Mouse (Mus musculus) heart, postnatal 0 days (tissue): Measurements from ENCODE around the gene Srbd1. TPM values are rescaled to one million over a fixed set of nuclear protein-coding genes. Genes with fewer than 3 reads are reported as not detected.

Experiments used
- ATAC-seq: fragments of 200-750 bp; cut with Nextera tagmentation; 2 replicates; pipeline ENCODE4 v1.8.0; 2017; ENCODE audit warnings: low read depth, moderate number of reproducible peaks, moderate library complexity; ENCODE audit not compliant: insufficient read depth
- DNase-seq: peaks from one replicate; pipeline ENCODE4 v3.0.0-alpha.2; 2016; ENCODE audit warnings: low spot score
- H3K27ac ChIP-seq: fragments of 300-500 bp; sonication (generic); 2 replicates; pipeline ENCODE4 v1.5.1; 2014; ENCODE audit warnings: low read depth, mild to moderate bottlenecking
- H3K27me3 ChIP-seq: fragments of 300-500 bp; sonication (generic); 2 replicates; pipeline ENCODE4 v1.6.1; 2014; ENCODE audit warnings: low read length, mixed read lengths; ENCODE audit not compliant: control insufficient read depth, insufficient read depth
- H3K36me3 ChIP-seq: fragments of 300-500 bp; sonication (generic); replicated peaks from 2 replicates; pipeline ENCODE4 v1.6.1; 2014; ENCODE audit warnings: low read length, mixed read lengths; ENCODE audit not compliant: control insufficient read depth, insufficient read depth
- H3K4me1 ChIP-seq: fragments of 300-500 bp; sonication (generic); 2 replicates; pipeline ENCODE4 v1.6.1; 2014; ENCODE audit warnings: antibody characterized with exemption; ENCODE audit not compliant: control insufficient read depth, insufficient read depth
- H3K4me2 ChIP-seq: fragments of 300-500 bp; sonication (generic); 2 replicates; pipeline ENCODE4 v1.6.1; 2014; ENCODE audit warnings: low read depth, mild to moderate bottlenecking, low read length, moderate library complexity
- H3K4me3 ChIP-seq: fragments of 300-500 bp; sonication (generic); 2 replicates; pipeline ENCODE4 v1.5.1; 2014; ENCODE audit warnings: low read depth, low read length
- H3K9ac ChIP-seq: fragments of 300-500 bp; sonication (generic); replicated peaks from 2 replicates; pipeline ENCODE4 v1.6.1; 2014; ENCODE audit warnings: low read depth, low read length, mixed read lengths
- H3K9me3 ChIP-seq: fragments of 300-500 bp; sonication (generic); replicated peaks from 2 replicates; pipeline ENCODE4 v1.6.1; 2016; ENCODE audit warnings: low read length; ENCODE audit not compliant: control insufficient read depth
- CTCF ChIP-seq: IDR thresholded peaks from 2 replicates; pipeline ENCODE4 v1.5.1; 2016; ENCODE audit warnings: antibody characterized with exemption, control low read depth, low read depth
- EP300 ChIP-seq: IDR thresholded peaks from 2 replicates; pipeline ENCODE4 v1.6.1; 2016; ENCODE audit warnings: antibody characterized with exemption, low read depth
- WGBS: fragments of 180-500 bp; shearing (Covaris S2); extraction: QIAGEN DNeasy Blood & Tissue Kit; methylation state at CpG from one replicate; pipeline ENCODE4 v1.1.7; 2014; 5-methylcytosine and 5-hydroxymethylcytosine counted together
- polyA plus RNA-seq: library from polyadenylated mRNA; unstranded; fragments of >200 nt; fragmentation: Nextera tagmentation; extraction: Ambion mirVana; gene quantifications from 2 replicates; pipeline ENCODE4 v1.2.1, GENCODE M21; 2015
- total RNA-seq: library from RNA; depleted of rRNA; stranded (reverse); fragments of >200 nt; gene quantifications from 2 replicates; pipeline ENCODE4 v1.2.3, GENCODE M21; 2014; ENCODE audit warnings: low replicate concordance

The Srbd1 gene
- total and polyA plus RNA-seq, 2 experiments from 2014 or later = 3.7 to 5.4 TPM

- DNase-seq = peak; percentile 24
- H3K27me3 ChIP-seq = no peaks in the 10 kb centered on the region
- no peak overlapping the region for H3K27ac ChIP-seq
- no peak overlapping the region for H3K9ac ChIP-seq
- peaks cover 5% of the 10 kb centered on the region; the same call in 1 of the 2 replicates for H3K4me1 ChIP-seq
- H3K4me2 ChIP-seq = peak overlapping the region; percentile 17; the same call in 1 of the 2 replicates
- H3K9me3 ChIP-seq = no peaks in the 10 kb centered on the region
- WGBS = 32% methylated on average over 10 of the region's 10 CpGs
- no peak overlapping the region for H3K4me3 ChIP-seq
- TF ChIP-seq CTCF (no peak), EP300 (no peak)
- ATAC-seq = peak; percentile 49; the same call in 1 of the 2 replicates
- H3K36me3 ChIP-seq = no peaks in the 10 kb centered on the region
Measured at GRCm38 (mm10) chr17:86008401-86008800, 136.6 kb downstream of the Srbd1 start.

GRCm38 (mm10) chr17:86002113-86002512, 142.9 kb downstream of the Srbd1 start:
- Histone ChIP-seq H3K36me3 (peaks cover 14% of the 10 kb centered on the region), H3K4me2 (no peak overlapping the region), H3K9ac (no peak overlapping the region), H3K4me3 (no peak overlapping the region), H3K27ac (no peak overlapping the region), H3K4me1 (no peaks in the 10 kb centered on the region), H3K9me3 (peaks cover 12% of the 10 kb centered on the region), H3K27me3 (no peaks in the 10 kb centered on the region)
- WGBS = 92% methylated on average over 6 of the region's 6 CpGs
- no peak for ATAC-seq
- DNase-seq = no peak
- TF ChIP-seq CTCF (no peak), EP300 (no peak)

- ATAC-seq (no peak), DNase-seq (no peak)
- peaks cover 16% of the 10 kb centered on the region for H3K36me3 ChIP-seq
- peaks cover 15% of the 10 kb centered on the region for H3K9me3 ChIP-seq
- H3K9ac ChIP-seq = no peak overlapping the region
- TF ChIP-seq EP300 = no peak
- no peak for TF ChIP-seq CTCF
- H3K4me1 ChIP-seq = no peaks in the 10 kb centered on the region
- 82% methylated on average over 5 of the region's 5 CpGs for WGBS
- no peak overlapping the region for H3K27ac ChIP-seq
- H3K4me3 ChIP-seq = no peak overlapping the region
- no peaks in the 10 kb centered on the region for H3K27me3 ChIP-seq
- no peak overlapping the region for H3K4me2 ChIP-seq
Measured at GRCm38 (mm10) chr17:86001667-86002066, 143.3 kb downstream of the Srbd1 start.

- WGBS = 30% methylated on average over 2 of the region's 2 CpGs
Measured at GRCm38 (mm10) chr17:85995727-85996126, 149.2 kb downstream of the Srbd1 start.

GRCm38 (mm10) chr17:85995086-85995485, 149.9 kb downstream of the Srbd1 start:
- H3K36me3 ChIP-seq = peaks cover 13% of the 10 kb centered on the region
- no peaks in the 10 kb centered on the region for H3K27me3 ChIP-seq
- peaks cover 15% of the 10 kb centered on the region for H3K9me3 ChIP-seq
- DNase-seq (no peak), ATAC-seq (peak; percentile 45; the same call in 1 of the 2 replicates)
- no peaks in the 10 kb centered on the region; the same call in 1 of the 2 replicates for H3K4me1 ChIP-seq
- peak overlapping the region; percentile 52 for H3K27ac ChIP-seq
- H3K4me3 ChIP-seq = no peak overlapping the region
- no peak overlapping the region for H3K9ac ChIP-seq
- TF ChIP-seq EP300 = no peak
- no peak for TF ChIP-seq CTCF
- WGBS = 57% methylated on average over 4 of the region's 4 CpGs
- no peak overlapping the region for H3K4me2 ChIP-seq

More at GRCm38 (mm10) chr17:85995727-85996126, 149.2 kb downstream of the Srbd1 start:
- Histone ChIP-seq H3K27me3 (no peaks in the 10 kb centered on the region), H3K27ac (peak overlapping the region; percentile 52), H3K36me3 (peaks cover 13% of the 10 kb centered on the region), H3K9ac (no peak overlapping the region), H3K4me2 (no peak overlapping the region), H3K4me1 (no peaks in the 10 kb centered on the region; the same call in 1 of the 2 replicates), H3K9me3 (peaks cover 15% of the 10 kb centered on the region), H3K4me3 (no peak overlapping the region)
- TF ChIP-seq CTCF (no peak), EP300 (no peak)
- DNase-seq (peak; percentile 87), ATAC-seq (peak; percentile 97)
